Mouse (Mus musculus): ENCODE results near the gene Olfr1359. TPM values are rescaled to one million over a fixed set of nuclear protein-coding genes. Genes with fewer than 3 reads are reported as not detected.
A peak's percentile ranks its signal among the peaks of the same experiment; 100 is the strongest.
"Not testable (repeated sequence)": the region's sequence is repeated elsewhere in the genome, so short reads cannot be mapped to it uniquely, and the experiment has no call there.

Olfr1359 gene
- polyA plus RNA-seq, 1 experiment from 2014 or later = not detected

GRCm38 (mm10) chr13:21716540-21717391 is 18.9 kb downstream of the Olfr1359 start:
- not testable (repeated sequence) for H3K9me3 ChIP-seq (replicated peaks); H3K27me3 ChIP-seq; H3K36me3 ChIP-seq (replicated peaks)
- H3K9ac ChIP-seq = peak overlapping the region; percentile 75
- peaks cover 56% of the 10 kb centered on the region for H3K4me1 ChIP-seq (replicated peaks)
- H3K4me3 ChIP-seq (replicated peaks) = peak overlapping the region; percentile 62
- peak; percentile 7 for ATAC-seq (ENCODE audit: insufficient read depth)
- H3K27ac ChIP-seq (replicated peaks) = peak overlapping the region; percentile 95
- WGBS (ENCODE audit: insufficient replicate concordance) = under 1% methylated on average over 12 of the region's 38 CpGs
- H3K4me2 ChIP-seq = peak overlapping the region; percentile 90

GRCm38 (mm10) chr13:21717397-21718357 is 19.8 kb downstream of the Olfr1359 start, which contains the start of gene Hist1h3h:
TSS of gene Hist1h3h (plus strand) at chr13:21717659.
- 1% methylated on average over 31 of the region's 56 CpGs for WGBS (ENCODE audit: insufficient replicate concordance)
- H3K36me3 ChIP-seq (replicated peaks); H3K9me3 ChIP-seq (replicated peaks); H3K27me3 ChIP-seq: not testable (repeated sequence)
- peak within 1 kb of the TSS; percentile 62 for H3K4me3 ChIP-seq (replicated peaks)
- peaks cover 56% of the 10 kb centered on the region for H3K4me1 ChIP-seq (replicated peaks)
- peak within 1 kb of the TSS; percentile 95 for H3K27ac ChIP-seq (replicated peaks)
- peak; percentile 11 for ATAC-seq (ENCODE audit: insufficient read depth)
- H3K9ac ChIP-seq = peak within 1 kb of the TSS; percentile 75
- peak within 1 kb of the TSS; percentile 90 for H3K4me2 ChIP-seq

- peaks cover 61% of the 10 kb centered on the region for H3K4me1 ChIP-seq (replicated peaks)
- no peak for ATAC-seq (ENCODE audit: insufficient read depth)
These were observed 20.6 kb downstream of the Olfr1359 start for GRCm38 (mm10) chr13:21718381-21719080.

GRCm38 (mm10) chr13:21721107-21721756 is 23.3 kb downstream of the Olfr1359 start:
- WGBS (ENCODE audit: insufficient replicate concordance) = 2% methylated on average over 22 of the region's 44 CpGs
- H3K27me3 ChIP-seq = not testable (repeated sequence)

More at GRCm38 (mm10) chr13:21718381-21719080, 20.6 kb downstream of the Olfr1359 start:
- H3K4me3 ChIP-seq (replicated peaks) = peak overlapping the region; percentile 57
- H3K4me2 ChIP-seq = peak overlapping the region; percentile 69
- H3K9me3 ChIP-seq (replicated peaks) = no peaks in the 10 kb centered on the region
- peak overlapping the region; percentile 66 for H3K9ac ChIP-seq
- no peaks in the 10 kb centered on the region for H3K36me3 ChIP-seq (replicated peaks)
- WGBS (ENCODE audit: insufficient replicate concordance) = 44% methylated on average over 4 of the region's 4 CpGs
- H3K27ac ChIP-seq (replicated peaks) = peak overlapping the region; percentile 93
- H3K27me3 ChIP-seq = no peaks in the 10 kb centered on the region

GRCm38 (mm10) chr13:21721757-21722372 is 24.0 kb downstream of the Olfr1359 start, which contains the start of gene Hist1h2bm:
TSS of gene Hist1h2bm (plus strand) at chr13:21722044.
- WGBS (ENCODE audit: insufficient replicate concordance) = under 1% methylated on average over 37 of the region's 37 CpGs
- Histone ChIP-seq H3K27ac (replicated peaks) (peak within 1 kb of the TSS; percentile 95), H3K4me3 (replicated peaks) (peak within 1 kb of the TSS; percentile 60), H3K4me2 (peak within 1 kb of the TSS; percentile 83), H3K4me1 (replicated peaks) (peaks cover 46% of the 10 kb centered on the region), H3K9ac (peak within 1 kb of the TSS; percentile 80)
- not testable (repeated sequence) for H3K9me3 ChIP-seq (replicated peaks); H3K27me3 ChIP-seq; H3K36me3 ChIP-seq (replicated peaks)
- ATAC-seq (ENCODE audit: insufficient read depth) = peak; percentile 90

More at GRCm38 (mm10) chr13:21721107-21721756, 23.3 kb downstream of the Olfr1359 start:
- peak; percentile 30 for ATAC-seq (ENCODE audit: insufficient read depth)
- Histone ChIP-seq H3K4me3 (replicated peaks) (peak overlapping the region; percentile 60), H3K4me2 (peak overlapping the region; percentile 83), H3K9ac (peak overlapping the region; percentile 80), H3K27ac (replicated peaks) (peak overlapping the region; percentile 95), H3K4me1 (replicated peaks) (peaks cover 47% of the 10 kb centered on the region)
- not testable (repeated sequence) for H3K9me3 ChIP-seq (replicated peaks); H3K36me3 ChIP-seq (replicated peaks)

- Histone ChIP-seq H3K9ac (peak overlapping the region; percentile 70), H3K4me1 (replicated peaks) (peaks cover 42% of the 10 kb centered on the region), H3K36me3 (replicated peaks) (no peaks in the 10 kb centered on the region), H3K4me3 (replicated peaks) (peak overlapping the region; percentile 60), H3K9me3 (replicated peaks) (no peaks in the 10 kb centered on the region), H3K4me2 (peak overlapping the region; percentile 83), H3K27ac (replicated peaks) (peak overlapping the region; percentile 95), H3K27me3 (no peaks in the 10 kb centered on the region)
- peak; percentile 28; the same call in 1 of the 2 replicates for ATAC-seq (ENCODE audit: insufficient read depth)
- WGBS (ENCODE audit: insufficient replicate concordance) = 4% methylated on average over 11 of the region's 11 CpGs
These were observed 24.5 kb downstream of the Olfr1359 start for GRCm38 (mm10) chr13:21722373-21722925.

GRCm38 (mm10) chr13:21722993-21723836 is 25.3 kb downstream of the Olfr1359 start:
- Histone ChIP-seq H3K4me3 (replicated peaks) (peak overlapping the region; percentile 60), H3K4me2 (peak overlapping the region; percentile 83), H3K9me3 (replicated peaks) (no peaks in the 10 kb centered on the region), H3K36me3 (replicated peaks) (no peaks in the 10 kb centered on the region), H3K27ac (replicated peaks) (peak overlapping the region; percentile 95), H3K27me3 (no peaks in the 10 kb centered on the region), H3K9ac (peak overlapping the region; percentile 70), H3K4me1 (replicated peaks) (peaks cover 44% of the 10 kb centered on the region)
- ATAC-seq (ENCODE audit: insufficient read depth) = no peak
- WGBS (ENCODE audit: insufficient replicate concordance) = 45% methylated on average over 5 of the region's 5 CpGs

- H3K9ac ChIP-seq = no peak overlapping the region
- no peaks in the 10 kb centered on the region for H3K36me3 ChIP-seq (replicated peaks)
- 35% methylated on average over 11 of the region's 11 CpGs for WGBS (ENCODE audit: insufficient replicate concordance)
These were observed 30.1 kb downstream of the Olfr1359 start for GRCm38 (mm10) chr13:21727948-21728572.

GRCm38 (mm10) chr13:21729544-21729943 is 31.6 kb downstream of the Olfr1359 start:
- H3K4me2 ChIP-seq = no peak overlapping the region

More at GRCm38 (mm10) chr13:21727948-21728572, 30.1 kb downstream of the Olfr1359 start:
- no peaks in the 10 kb centered on the region for H3K27me3 ChIP-seq
- no peak overlapping the region for H3K4me3 ChIP-seq (replicated peaks)
- ATAC-seq (ENCODE audit: insufficient read depth) = no peak
- H3K9me3 ChIP-seq (replicated peaks) = no peaks in the 10 kb centered on the region
- H3K4me2 ChIP-seq = no peak overlapping the region
- peaks cover 14% of the 10 kb centered on the region for H3K4me1 ChIP-seq (replicated peaks)
- H3K27ac ChIP-seq (replicated peaks) = no peak overlapping the region

More at GRCm38 (mm10) chr13:21729544-21729943, 31.6 kb downstream of the Olfr1359 start:
- Histone ChIP-seq H3K27ac (replicated peaks) (no peak overlapping the region), H3K4me3 (replicated peaks) (no peak overlapping the region), H3K4me1 (replicated peaks) (peaks cover 25% of the 10 kb centered on the region), H3K27me3 (no peaks in the 10 kb centered on the region), H3K36me3 (replicated peaks) (no peaks in the 10 kb centered on the region), H3K9ac (no peak overlapping the region), H3K9me3 (replicated peaks) (no peaks in the 10 kb centered on the region)
- WGBS (ENCODE audit: insufficient replicate concordance) = 60% methylated on average over 1 of the region's 1 CpGs
- no peak for ATAC-seq (ENCODE audit: insufficient read depth)
